Mouse (Mus musculus): ENCODE measurements around the gene Leap2. TPM values are rescaled to one million over a fixed set of nuclear protein-coding genes. Genes with fewer than 3 reads are reported as not detected.
"Not testable (repeated sequence)": the region's sequence is repeated elsewhere in the genome, so short reads cannot be mapped to it uniquely, and the experiment has no call there.

Leap2 gene
- polyA plus RNA-seq, 1 experiment from 2014 or later = not detected

DNA sequence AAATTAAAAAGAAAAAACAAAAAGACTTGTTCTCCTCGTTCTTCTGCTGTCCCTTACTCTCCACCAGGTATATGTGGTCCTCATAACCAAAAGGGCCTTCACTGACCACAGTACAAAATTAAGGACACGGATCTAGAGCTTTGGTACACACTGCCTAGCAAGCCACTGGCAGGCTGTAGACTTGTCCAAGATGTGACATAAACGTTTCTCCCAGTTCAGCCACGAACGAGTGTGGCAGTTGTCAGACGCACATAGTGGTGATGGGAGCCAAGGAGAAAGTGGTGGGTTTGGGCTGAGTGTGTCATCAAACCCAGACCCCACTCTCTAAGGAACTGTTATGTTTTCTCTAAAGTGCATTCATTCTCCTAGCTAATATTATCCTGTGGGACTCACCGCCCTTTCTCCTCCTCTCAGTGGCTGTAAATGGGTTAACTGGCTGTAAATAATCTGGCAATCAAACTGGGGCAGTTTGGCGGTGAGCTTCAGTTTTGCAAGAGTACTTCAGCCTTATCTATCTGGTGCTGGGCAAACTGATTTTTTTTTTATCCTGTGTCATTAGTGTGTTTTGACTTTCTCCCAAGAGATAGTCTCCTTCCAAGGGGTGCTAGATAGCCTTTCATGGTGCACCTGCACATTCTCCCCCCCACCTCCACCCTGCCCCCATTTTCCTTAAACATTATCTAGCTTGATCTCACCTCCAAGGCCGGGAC lies 8.5 kb upstream of the Leap2 start:
- H3K27ac ChIP-seq (replicated peaks; ENCODE audit: low read depth, low read length) = no peak overlapping the region
- WGBS = 17% methylated on average over 9 of the region's 9 CpGs
- H3K27me3 ChIP-seq (ENCODE audit: control insufficient read depth, insufficient read depth, low read length) = no peaks in the 10 kb centered on the region
- H3K9ac ChIP-seq (ENCODE audit: low read length) = 0 out of 2 replicates have a peak overlapping the region, but pooled peaks have one; percentile 12
- DNase-seq (ENCODE audit: low spot score) (no peak), ATAC-seq (ENCODE audit: insufficient number of reproducible peaks, low FRiP score, low TSS enrichment, low read depth) (no peak; the same call in 1 of the 2 replicates)
- H3K4me1 ChIP-seq (ENCODE audit: control insufficient read depth, insufficient read depth, low read length) = peaks cover 5% of the 10 kb centered on the region; the same call in 1 of the 2 replicates
- peak overlapping the region; percentile 45 for H3K4me2 ChIP-seq (ENCODE audit: low read depth, severe bottlenecking)
- H3K9me3 ChIP-seq (ENCODE audit: control insufficient read depth, low read length) = no peaks in the 10 kb centered on the region
- H3K4me3 ChIP-seq (ENCODE audit: low read depth, low read length) = peak overlapping the region; percentile 69
- H3K36me3 ChIP-seq (ENCODE audit: control insufficient read depth, insufficient read depth, low read length) = peaks cover 7% of the 10 kb centered on the region

DNA sequence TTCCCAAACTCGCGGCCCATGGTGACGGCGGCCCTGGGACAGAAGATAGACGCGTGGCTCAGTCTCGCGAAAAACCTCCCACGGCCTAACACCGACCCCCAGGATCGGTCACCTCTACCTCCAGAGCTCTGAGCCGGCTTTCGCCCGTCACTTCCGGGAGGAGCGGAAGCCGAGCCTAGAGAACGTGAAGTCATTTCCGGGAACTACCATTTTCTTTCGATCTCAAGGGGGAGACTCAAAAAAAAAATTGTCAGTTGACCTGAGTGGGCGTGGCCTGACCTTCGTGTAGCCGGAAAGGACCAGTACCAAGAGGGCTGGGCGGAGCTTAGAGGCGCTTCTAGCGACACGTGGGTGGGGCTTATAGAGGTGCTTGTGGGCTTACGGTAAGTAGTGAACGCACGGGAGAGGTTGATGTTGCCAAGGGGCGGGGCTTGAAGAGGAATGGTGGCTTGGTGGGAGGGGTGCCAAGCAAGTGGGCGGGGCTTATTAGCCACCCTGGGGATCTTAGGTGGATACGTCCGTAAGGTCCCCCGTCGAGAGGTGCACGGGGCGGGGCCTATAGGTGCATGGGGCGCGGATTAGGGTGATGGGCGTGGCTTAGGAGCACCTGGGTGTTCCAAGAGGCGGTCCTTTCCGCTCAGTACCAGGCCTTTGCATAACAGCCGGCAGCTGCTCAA lies 7.8 kb upstream of the Leap2 start, which contains the start of the genes Uqcrq and Gdf9:
TSS of gene Uqcrq (minus strand) at position 162 of the 677 bp plus-strand sequence.
TSS of gene Gdf9 (plus strand) at position 354 of the 677 bp plus-strand sequence.
- Histone ChIP-seq H3K27me3 (ENCODE audit: control insufficient read depth, insufficient read depth, low read length) (no peaks in the 10 kb centered on the region), H3K4me3 (ENCODE audit: low read depth, low read length) (peak within 1 kb of the TSS; percentile 69), H3K9ac (ENCODE audit: low read length) (peak within 1 kb of the TSS; percentile 76), H3K4me2 (ENCODE audit: low read depth, severe bottlenecking) (peak within 1 kb of the TSS; percentile 82), H3K36me3 (ENCODE audit: control insufficient read depth, insufficient read depth, low read length) (peaks cover 7% of the 10 kb centered on the region), H3K27ac (replicated peaks; ENCODE audit: low read depth, low read length) (no peak within 1 kb of the TSS), H3K9me3 (ENCODE audit: control insufficient read depth, low read length) (no peaks in the 10 kb centered on the region), H3K4me1 (ENCODE audit: control insufficient read depth, insufficient read depth, low read length) (peaks cover 5% of the 10 kb centered on the region; the same call in 1 of the 2 replicates)
- ATAC-seq (ENCODE audit: insufficient number of reproducible peaks, low FRiP score, low TSS enrichment, low read depth) = peak; percentile 98
- peak; percentile 98 for DNase-seq (ENCODE audit: low spot score)
- WGBS = under 1% methylated on average over 44 of the region's 44 CpGs

- WGBS = under 1% methylated on average over 34 of the region's 34 CpGs
- Histone ChIP-seq H3K27me3 (ENCODE audit: control insufficient read depth, insufficient read depth, low read length) (no peaks in the 10 kb centered on the region), H3K4me1 (ENCODE audit: control insufficient read depth, insufficient read depth, low read length) (peaks cover 5% of the 10 kb centered on the region; the same call in 1 of the 2 replicates), H3K4me3 (ENCODE audit: low read depth, low read length) (peak overlapping the region; percentile 69), H3K36me3 (ENCODE audit: control insufficient read depth, insufficient read depth, low read length) (peaks cover 7% of the 10 kb centered on the region), H3K27ac (replicated peaks; ENCODE audit: low read depth, low read length) (no peak overlapping the region), H3K4me2 (ENCODE audit: low read depth, severe bottlenecking) (peak overlapping the region; percentile 82), H3K9ac (ENCODE audit: low read length) (peak overlapping the region; percentile 76), H3K9me3 (ENCODE audit: control insufficient read depth, low read length) (no peaks in the 10 kb centered on the region)
- DNase-seq (ENCODE audit: low spot score) = no peak
- peak; percentile 23; the same call in 1 of the 2 replicates for ATAC-seq (ENCODE audit: insufficient number of reproducible peaks, low FRiP score, low TSS enrichment, low read depth)
Observed at GRCm38 (mm10) chr11:53430300-53430669, 7.3 kb upstream of the Leap2 start.

DNA sequence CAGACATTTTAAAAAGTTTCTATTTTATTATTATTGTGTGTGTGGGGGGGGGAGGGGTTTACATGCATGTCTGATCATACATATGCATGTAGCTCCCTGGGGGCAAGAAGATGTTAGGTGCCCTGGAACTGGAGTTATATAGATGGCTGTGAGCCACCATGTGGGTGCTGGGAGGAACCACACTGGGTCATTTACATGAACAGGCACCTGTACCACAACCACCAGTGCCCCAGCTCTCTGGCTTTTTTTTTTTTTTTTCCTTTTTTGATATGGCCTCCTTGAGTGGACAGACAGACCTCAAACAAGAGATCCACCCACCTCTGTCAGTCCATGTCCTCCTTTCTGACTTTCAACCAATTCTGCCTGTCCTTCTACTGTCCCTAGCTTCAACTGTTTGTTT lies 6.2 kb upstream of the Leap2 start:
- Histone ChIP-seq H3K4me1 (ENCODE audit: control insufficient read depth, insufficient read depth, low read length) (peaks cover 5% of the 10 kb centered on the region; the same call in 1 of the 2 replicates), H3K36me3 (ENCODE audit: control insufficient read depth, insufficient read depth, low read length) (peaks cover 7% of the 10 kb centered on the region), H3K27me3 (ENCODE audit: control insufficient read depth, insufficient read depth, low read length) (no peaks in the 10 kb centered on the region), H3K4me2 (ENCODE audit: low read depth, severe bottlenecking) (no peak overlapping the region), H3K4me3 (ENCODE audit: low read depth, low read length) (no peak overlapping the region), H3K9ac (ENCODE audit: low read length) (no peak overlapping the region), H3K9me3 (ENCODE audit: control insufficient read depth, low read length) (no peaks in the 10 kb centered on the region), H3K27ac (replicated peaks; ENCODE audit: low read depth, low read length) (no peak overlapping the region)
- no peak for ATAC-seq (ENCODE audit: insufficient number of reproducible peaks, low FRiP score, low TSS enrichment, low read depth)
- no peak for DNase-seq (ENCODE audit: low spot score)

- no peak for ATAC-seq (ENCODE audit: insufficient number of reproducible peaks, low FRiP score, low TSS enrichment, low read depth)
- H3K4me1 ChIP-seq (ENCODE audit: control insufficient read depth, insufficient read depth, low read length) = peaks cover 5% of the 10 kb centered on the region; the same call in 1 of the 2 replicates
- peaks cover 7% of the 10 kb centered on the region for H3K36me3 ChIP-seq (ENCODE audit: control insufficient read depth, insufficient read depth, low read length)
- no peaks in the 10 kb centered on the region for H3K27me3 ChIP-seq (ENCODE audit: control insufficient read depth, insufficient read depth, low read length)
- H3K4me3 ChIP-seq (ENCODE audit: low read depth, low read length) = no peak overlapping the region
- 96% methylated on average over 5 of the region's 5 CpGs for WGBS
- H3K9me3 ChIP-seq (ENCODE audit: control insufficient read depth, low read length) = no peaks in the 10 kb centered on the region
- H3K9ac ChIP-seq (ENCODE audit: low read length) = no peak overlapping the region
- no peak for DNase-seq (ENCODE audit: low spot score)
- H3K27ac ChIP-seq (replicated peaks; ENCODE audit: low read depth, low read length) = no peak overlapping the region
- no peak overlapping the region for H3K4me2 ChIP-seq (ENCODE audit: low read depth, severe bottlenecking)
Observed at GRCm38 (mm10) chr11:53428716-53429057, 5.7 kb upstream of the Leap2 start.

GRCm38 (mm10) chr11:53427993-53428715 lies 5.2 kb upstream of the Leap2 start:
- no peak for ATAC-seq (ENCODE audit: insufficient number of reproducible peaks, low FRiP score, low TSS enrichment, low read depth)
- H3K9me3 ChIP-seq (ENCODE audit: control insufficient read depth, low read length) = no peaks in the 10 kb centered on the region
- peaks cover 7% of the 10 kb centered on the region for H3K36me3 ChIP-seq (ENCODE audit: control insufficient read depth, insufficient read depth, low read length)
- H3K4me1 ChIP-seq (ENCODE audit: control insufficient read depth, insufficient read depth, low read length) = peaks cover 5% of the 10 kb centered on the region; the same call in 1 of the 2 replicates
- H3K27ac ChIP-seq (replicated peaks; ENCODE audit: low read depth, low read length) = no peak overlapping the region
- no peak for DNase-seq (ENCODE audit: low spot score)
- no peak overlapping the region for H3K4me2 ChIP-seq (ENCODE audit: low read depth, severe bottlenecking)
- H3K9ac ChIP-seq (ENCODE audit: low read length) = no peak overlapping the region
- H3K27me3 ChIP-seq (ENCODE audit: control insufficient read depth, insufficient read depth, low read length) = no peaks in the 10 kb centered on the region
- no peak overlapping the region for H3K4me3 ChIP-seq (ENCODE audit: low read depth, low read length)
- 87% methylated on average over 3 of the region's 3 CpGs for WGBS

GRCm38 (mm10) chr11:53426914-53427313 lies 3.9 kb upstream of the Leap2 start:
- not testable (repeated sequence) for H3K27ac ChIP-seq (replicated peaks; ENCODE audit: low read depth, low read length); DNase-seq (ENCODE audit: low spot score); H3K9me3 ChIP-seq (ENCODE audit: control insufficient read depth, low read length); H3K4me3 ChIP-seq (ENCODE audit: low read depth, low read length); H3K27me3 ChIP-seq (ENCODE audit: control insufficient read depth, insufficient read depth, low read length); H3K4me1 ChIP-seq (ENCODE audit: control insufficient read depth, insufficient read depth, low read length); H3K4me2 ChIP-seq (ENCODE audit: low read depth, severe bottlenecking); H3K9ac ChIP-seq (ENCODE audit: low read length); ATAC-seq (ENCODE audit: insufficient number of reproducible peaks, low FRiP score, low TSS enrichment, low read depth); H3K36me3 ChIP-seq (ENCODE audit: control insufficient read depth, insufficient read depth, low read length)
- 94% methylated on average over 3 of the region's 3 CpGs for WGBS

GRCm38 (mm10) chr11:53425711-53426255 lies 2.8 kb upstream of the Leap2 start:
- no peak overlapping the region for H3K4me2 ChIP-seq (ENCODE audit: low read depth, severe bottlenecking)
- no peak for ATAC-seq (ENCODE audit: insufficient number of reproducible peaks, low FRiP score, low TSS enrichment, low read depth)
- no peaks in the 10 kb centered on the region for H3K27me3 ChIP-seq (ENCODE audit: control insufficient read depth, insufficient read depth, low read length)
- H3K4me1 ChIP-seq (ENCODE audit: control insufficient read depth, insufficient read depth, low read length) = peaks cover 5% of the 10 kb centered on the region; the same call in 1 of the 2 replicates
- H3K36me3 ChIP-seq (ENCODE audit: control insufficient read depth, insufficient read depth, low read length) = peaks cover 8% of the 10 kb centered on the region
- no peak overlapping the region for H3K27ac ChIP-seq (replicated peaks; ENCODE audit: low read depth, low read length)
- no peak for DNase-seq (ENCODE audit: low spot score)
- H3K9ac ChIP-seq (ENCODE audit: low read length) = no peak overlapping the region
- no peaks in the 10 kb centered on the region for H3K9me3 ChIP-seq (ENCODE audit: control insufficient read depth, low read length)
- WGBS = 85% methylated on average over 6 of the region's 6 CpGs
- no peak overlapping the region for H3K4me3 ChIP-seq (ENCODE audit: low read depth, low read length)
